Mouse (Mus musculus) E14TG2a.4 (cell line): ENCODE data around the gene Samd1.

Experiments used
- CTCF ChIP-seq: conservative IDR thresholded peaks from 2 replicates; pipeline ENCODE4 v1.5.1; 2014; ENCODE audit warnings: low read length
- NANOG ChIP-seq: IDR thresholded peaks from 2 replicates; pipeline ENCODE4 v1.6.1; 2014; ENCODE audit warnings: borderline replicate concordance, low read length, mixed read lengths
- POU5F1 ChIP-seq: IDR thresholded peaks from 2 replicates; pipeline ENCODE4 v1.6.1; 2014; ENCODE audit warnings: low read length, borderline replicate concordance

DNA sequence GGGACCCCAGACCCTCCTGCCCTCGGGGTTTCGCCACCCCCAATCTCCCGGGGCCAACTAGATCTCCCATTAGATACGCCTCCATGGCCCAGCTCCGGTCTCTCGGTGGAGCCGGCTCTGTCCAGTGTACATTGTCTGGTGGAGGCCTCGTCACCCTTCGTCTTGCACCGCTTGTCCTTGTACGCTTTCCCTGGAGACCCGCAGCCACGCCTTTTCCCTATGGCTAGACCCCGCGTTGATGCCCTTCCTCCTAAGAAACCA lies 41.6 kb upstream of the Samd1 start:
- no peak for TF ChIP-seq CTCF
- TF ChIP-seq POU5F1: no peak
- TF ChIP-seq NANOG: no peak
